Mouse (Mus musculus) right cerebral cortex, adult 2 months (tissue): ENCODE results near the gene Ninj2.

ENCODE experiments used
- DNase-seq, 2 experiments: peaks; one replicate each; pipeline ENCODE4 v3.0.0; 2021 to 2022; ENCODE audit warnings: low spot score in 2 of 2

Gene Ninj2

GRCm38 (mm10) chr6:120134748-120135147 lies 41.6 kb downstream of the Ninj2 start:
- no peak for DNase-seq

DNA sequence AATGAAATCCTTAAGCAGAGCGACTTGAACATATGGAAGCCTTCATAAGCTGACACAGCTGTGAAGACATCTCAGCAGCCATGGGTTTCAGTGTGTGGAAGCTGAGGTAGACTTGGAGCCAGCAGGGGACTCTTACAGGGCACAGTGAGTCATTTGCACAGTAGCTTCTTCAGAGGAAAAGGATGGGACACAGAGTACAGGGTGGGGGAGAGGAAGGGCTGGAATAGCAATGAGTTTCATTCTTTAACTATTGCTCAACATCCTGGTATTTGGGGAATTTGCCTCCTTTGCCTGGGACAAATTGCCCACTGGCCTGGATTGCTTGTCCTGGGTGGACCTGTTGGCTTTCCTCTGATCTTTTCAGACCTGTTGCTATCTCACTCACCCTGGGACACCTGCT lies 52.3 kb downstream of the Ninj2 start:
- DNase-seq: no peak

DNA sequence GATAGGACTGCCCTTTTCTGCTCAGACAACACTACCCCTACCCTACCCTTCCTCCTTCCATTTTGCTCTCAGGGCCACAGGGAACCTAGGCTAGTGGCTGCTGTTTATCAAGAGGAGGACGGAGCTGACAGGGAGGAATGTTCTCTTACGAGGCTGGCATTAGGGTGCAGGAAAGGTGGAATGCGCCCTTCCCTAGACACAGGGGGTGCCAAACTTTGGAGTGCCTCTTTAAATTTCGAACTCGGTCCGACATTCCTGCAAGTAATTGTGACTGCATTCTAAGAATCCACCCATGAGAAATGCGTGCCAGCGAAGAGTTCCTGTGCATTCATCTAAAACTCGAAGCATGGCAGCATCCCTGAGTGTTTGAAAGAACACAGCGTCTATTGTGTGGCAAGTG lies 53.5 kb downstream of the Ninj2 start:
- DNase-seq: no peak

DNA sequence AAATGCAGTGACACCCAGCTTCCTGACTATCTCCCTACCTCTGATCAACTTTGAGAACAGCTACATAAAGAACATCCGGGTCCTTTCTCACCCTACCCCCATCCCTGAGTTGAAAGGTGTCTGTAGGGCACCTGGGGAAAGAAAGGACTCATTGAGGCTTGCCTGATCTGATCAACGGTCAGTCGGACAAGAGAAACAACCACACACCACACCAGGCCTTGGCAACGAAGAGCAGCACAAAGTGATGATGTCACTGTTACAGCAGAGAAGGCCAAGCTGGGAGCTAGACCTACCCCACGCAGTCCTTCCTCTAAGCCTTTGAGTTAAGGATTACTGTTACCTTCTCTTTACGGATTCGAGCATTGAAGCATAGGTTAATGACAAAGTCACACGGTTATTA lies 54.3 kb downstream of the Ninj2 start:
- DNase-seq: no peak

DNA sequence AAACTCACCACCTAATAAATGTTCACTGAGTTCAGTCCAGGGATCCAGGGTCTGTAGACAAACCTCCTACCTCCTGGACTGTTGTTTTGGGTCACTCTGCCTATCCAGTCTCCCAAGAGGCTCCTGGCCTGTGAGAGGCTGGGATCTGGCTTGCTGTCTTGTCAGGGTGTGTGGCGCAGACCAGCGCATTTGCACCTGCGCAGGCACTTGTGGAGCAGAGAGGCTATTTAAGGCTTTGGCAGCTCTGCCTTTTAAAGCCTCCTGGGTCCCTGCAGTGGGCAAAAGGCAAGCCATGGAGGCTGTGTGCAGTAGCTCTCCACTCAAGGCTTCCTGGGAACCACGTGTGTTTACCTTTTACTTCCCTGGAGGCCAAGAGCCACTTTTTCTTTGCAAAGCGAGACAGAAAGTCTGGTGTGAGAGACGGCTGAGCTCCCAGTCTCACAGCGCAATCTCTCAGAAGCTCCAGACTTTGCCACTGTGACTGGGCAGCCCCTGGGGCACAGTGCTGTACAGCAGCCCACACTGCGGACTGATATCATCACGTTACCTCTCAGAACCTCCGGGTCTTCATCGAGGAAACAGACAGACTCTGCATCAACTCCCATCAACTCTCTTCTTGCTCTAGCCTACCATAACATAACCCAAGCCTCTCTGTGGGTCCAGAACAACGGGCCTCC lies 55.7 kb downstream of the Ninj2 start:
- DNase-seq: no peak

GRCm38 (mm10) chr6:120149458-120150120 lies 56.4 kb downstream of the Ninj2 start:
- no peak for DNase-seq

DNA sequence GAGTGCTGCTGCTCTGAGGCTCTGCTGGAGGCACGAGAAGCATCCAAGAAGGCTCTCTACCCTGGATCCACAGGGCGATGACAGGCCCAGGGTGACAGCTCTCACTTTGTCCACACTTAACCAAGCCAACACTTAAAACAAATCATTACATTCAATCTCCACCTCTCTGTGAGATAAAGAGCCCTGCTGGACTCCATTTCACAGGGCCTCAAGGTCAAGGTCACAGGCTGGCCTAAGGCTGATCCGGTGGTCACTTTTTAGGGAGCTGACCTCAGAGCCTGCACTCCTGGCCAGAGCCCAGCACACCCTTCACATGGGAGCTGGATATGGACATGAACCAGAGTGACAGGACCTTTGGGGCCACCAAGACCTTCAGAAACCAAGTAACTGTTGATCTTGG lies 57.1 kb downstream of the Ninj2 start:
- no peak for DNase-seq

DNA sequence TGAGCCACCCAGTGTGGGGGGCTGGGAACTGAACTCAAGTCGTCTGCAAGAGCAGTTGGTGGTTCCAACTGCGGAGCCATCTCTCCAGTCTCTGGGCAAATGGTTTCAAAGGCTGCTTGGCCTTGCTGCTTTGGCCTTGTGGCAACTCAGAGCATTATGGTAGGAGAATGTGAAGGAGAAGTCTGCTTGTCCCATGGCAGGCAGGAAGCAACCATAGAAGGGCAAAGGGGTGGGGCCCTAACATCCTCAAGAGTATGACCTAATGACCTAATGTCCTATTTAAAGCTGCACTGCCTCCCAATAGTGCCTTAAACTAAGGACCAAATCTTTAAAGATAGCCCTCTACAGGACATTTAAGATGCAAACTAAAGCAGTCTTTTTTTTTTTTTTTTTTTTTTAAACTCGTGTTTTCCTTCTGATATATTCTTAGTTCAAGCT lies 58.5 kb downstream of the Ninj2 start:
- DNase-seq: no peak

GRCm38 (mm10) chr6:120152739-120153696 lies 59.9 kb downstream of the Ninj2 start:
- no peak for DNase-seq

DNA sequence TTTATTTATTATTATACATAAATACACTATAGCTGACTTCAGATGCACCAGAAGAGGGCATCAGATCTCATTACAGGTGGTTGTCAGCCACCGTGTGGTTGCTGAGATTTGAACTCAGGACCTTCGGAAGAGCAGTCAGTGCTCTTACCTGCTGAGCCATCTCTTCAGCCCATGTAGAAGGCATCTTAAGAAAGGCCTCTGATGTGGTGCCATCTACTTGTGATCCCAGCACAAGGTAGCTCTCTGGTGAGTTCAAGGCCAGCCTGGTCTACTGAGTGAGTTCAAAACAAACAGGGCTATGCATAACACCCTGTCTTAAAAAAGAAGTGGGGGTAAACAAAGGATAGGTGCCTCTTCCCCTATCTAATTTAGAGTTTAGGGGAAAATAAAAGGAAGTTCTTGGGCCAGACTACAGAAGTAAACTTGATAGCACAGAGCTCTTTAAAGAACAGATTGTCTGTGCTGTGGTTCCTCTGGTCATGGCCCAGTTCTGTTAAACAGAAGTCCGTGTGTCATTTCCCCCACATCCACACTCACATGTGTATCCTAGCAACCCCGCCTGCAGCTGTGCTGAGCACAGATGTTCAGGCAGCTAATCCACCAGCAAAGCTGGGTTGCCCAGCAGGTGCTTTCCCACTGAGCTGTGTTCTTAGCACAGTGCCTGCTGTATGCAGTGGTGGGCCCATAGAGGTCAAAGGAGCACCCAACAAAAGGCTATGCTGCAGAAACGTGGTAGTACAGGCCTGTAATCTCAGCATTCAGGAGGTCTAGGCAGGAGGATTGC lies 61.6 kb downstream of the Ninj2 start:
- DNase-seq: no peak

- DNase-seq: no peak
Observed at GRCm38 (mm10) chr6:120155510-120155909, 62.4 kb downstream of the Ninj2 start.

DNA sequence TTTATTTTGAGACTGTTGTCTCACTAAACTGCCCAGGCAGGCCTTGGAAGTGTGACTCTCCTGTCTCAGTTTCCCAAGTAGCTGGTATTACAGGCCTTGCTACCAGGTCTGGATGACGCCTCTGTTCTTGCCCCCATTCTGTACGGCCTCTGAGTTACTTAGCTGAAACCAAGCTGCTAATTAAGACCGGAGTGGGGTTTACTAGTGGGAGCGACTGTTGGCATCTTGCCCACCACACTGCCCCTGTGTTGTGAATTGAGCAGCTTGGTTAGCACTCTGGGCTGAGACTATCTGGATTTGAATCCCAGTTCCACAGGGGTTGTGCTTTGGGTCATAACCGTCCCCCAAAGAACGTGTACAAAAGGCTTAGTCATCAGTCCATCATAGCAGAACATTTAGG lies 64.3 kb downstream of the Ninj2 start:
- no peak for DNase-seq

DNA sequence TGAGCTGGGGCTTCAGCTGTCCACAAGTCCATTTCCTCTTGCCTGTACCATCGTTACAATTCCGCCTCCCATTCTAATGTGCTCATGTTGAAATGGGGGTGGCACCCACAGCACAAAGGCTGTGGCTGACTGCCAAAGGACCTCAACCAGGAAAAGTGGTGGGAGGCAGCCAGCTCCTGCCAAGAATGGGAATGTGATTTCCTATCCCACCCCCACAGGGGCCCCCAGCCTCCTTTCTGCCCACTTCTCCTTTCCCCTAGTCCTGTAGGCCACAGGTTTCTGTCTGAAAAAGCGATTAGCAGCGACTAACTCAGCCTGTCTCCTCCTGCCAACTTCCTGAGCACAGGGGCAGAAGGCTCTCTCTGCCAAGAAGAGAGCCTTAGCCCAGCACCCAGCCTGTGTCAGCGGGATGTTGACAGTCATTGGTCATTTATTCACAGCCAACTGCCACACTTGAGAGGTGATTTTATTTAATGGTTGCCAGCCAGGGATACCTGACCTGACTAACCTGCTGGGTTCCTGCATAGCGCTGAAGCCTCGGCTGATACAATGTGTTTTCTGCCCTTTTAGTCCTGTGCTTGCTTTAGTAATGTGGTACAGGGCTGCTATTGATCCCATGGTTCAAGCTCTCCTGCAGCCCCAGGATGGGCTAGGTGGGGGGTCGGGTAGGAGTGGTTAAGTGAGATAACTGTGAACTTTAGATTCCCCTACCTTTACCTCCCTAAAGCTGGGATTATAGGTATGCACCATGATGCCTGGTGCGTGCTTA lies 66.2 kb downstream of the Ninj2 start:
- peak; percentile 64 to 65 for DNase-seq

DNA sequence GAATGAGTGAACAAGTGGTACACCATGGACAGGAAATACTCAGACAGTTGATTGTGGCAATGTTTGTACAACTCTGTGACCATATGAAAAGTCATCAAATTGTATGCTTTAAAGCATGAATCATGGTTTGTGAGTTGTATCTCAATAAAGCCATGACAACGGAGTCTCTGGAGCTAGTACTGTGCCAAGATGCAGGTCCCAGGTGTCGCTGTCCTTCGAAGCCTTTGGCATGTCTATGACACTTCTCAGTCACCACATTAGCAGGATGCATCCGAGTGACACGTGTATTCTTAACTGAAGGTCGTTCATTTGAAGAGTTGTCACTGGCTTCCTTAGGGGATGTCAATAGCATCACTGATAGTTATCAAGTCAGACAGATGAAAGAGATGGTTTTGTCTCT lies 69.8 kb downstream of the Ninj2 start:
- no peak for DNase-seq

DNA sequence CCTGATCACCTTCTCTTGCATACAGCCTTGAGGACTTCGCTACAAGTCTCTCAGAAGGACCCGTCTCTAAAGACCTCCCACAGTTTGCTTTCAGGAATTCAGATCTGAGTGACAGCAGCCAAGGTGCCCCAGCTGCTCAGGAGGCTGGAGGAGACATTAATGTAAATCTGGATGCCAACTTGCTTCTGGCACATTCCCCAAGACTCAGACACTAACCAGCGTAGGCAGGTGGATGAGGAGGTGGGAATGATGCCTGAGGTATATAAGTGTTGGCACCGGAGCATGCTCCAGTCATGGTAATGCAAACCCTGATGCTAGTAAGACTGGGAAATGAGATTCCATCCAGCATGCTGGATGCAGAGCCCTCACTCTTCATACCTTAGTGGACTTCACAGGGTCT lies 71.6 kb downstream of the Ninj2 start:
- peak; percentile 42 for DNase-seq

- no peak for DNase-seq
Observed at GRCm38 (mm10) chr6:120167574-120167973, 74.4 kb downstream of the Ninj2 start.

- no peak for DNase-seq
Observed at GRCm38 (mm10) chr6:120172294-120173017, 79.3 kb downstream of the Ninj2 start.

- no peak for DNase-seq
Observed at GRCm38 (mm10) chr6:120174028-120174601, 81.0 kb downstream of the Ninj2 start.

DNA sequence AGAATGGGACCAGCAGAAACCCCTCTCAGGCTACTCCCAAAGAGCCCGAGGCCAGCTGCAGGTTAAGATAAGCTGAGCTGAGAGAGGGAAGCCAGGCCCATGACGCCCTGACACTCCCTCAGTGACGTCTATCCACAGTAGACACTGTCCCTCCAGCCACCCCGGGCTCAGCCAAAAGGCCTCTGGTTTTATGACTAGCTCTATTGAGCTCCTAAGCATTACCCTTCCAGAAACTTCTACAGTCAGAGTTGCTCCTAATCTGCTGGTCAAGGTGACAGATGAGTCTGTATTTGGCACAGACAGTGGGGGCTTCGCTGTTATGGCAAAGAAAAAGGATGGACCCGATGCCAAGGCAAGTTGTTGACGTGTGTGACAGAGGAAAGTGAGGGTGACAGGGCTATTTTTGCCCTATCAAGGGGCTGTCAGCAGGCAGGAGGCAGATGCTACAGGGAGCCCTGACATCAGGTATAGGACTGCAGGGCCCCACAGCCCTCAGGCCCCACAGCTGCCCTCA lies 81.5 kb downstream of the Ninj2 start:
- no peak for DNase-seq

DNA sequence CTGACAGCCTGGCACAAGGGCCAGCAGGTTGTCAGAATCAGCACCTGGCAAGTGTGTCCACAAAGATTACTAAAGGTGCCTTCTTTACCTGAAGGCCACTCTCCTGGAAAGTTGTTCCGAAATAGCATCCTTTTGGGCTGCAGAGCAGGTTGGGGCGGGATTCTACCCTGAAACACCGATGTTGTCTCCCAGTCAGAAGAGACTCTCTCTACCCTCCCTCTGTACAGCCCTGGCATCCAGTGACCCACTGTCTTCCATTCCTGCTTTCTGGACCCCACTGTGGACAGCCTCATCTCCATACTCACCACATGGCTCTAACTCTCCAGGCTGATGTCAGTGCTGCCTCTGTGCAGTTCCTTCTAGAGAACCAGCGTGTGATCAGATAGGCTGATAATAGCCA lies 82.5 kb downstream of the Ninj2 start:
- DNase-seq: no peak
